In genomic region chr9:9214849-9215248, GRCm38 (mm10) we compare ENCODE assay signal across 26 mouse cellular contexts. TPM values are rescaled to one million over a fixed set of nuclear protein-coding genes. Genes with fewer than 3 reads are reported as not detected.
DNase-seq lines count a peak whose midpoint lies in the region; ATAC-seq and TF ChIP-seq lines count a peak whose summit lies in the region.
"Had no signal": no experiment of that assay in that cellular context is flagged by ENCODE, and none has a peak within 500 bp of the region (broad histone marks: within the 10 kb centered on the region; RNA-seq: fewer than 3 reads in every experiment).

No protein-coding gene starts in this region.

- DNase-seq in embryo, embryonic 11 days, result peak; percentile 8
- no peak for DNase-seq in embryo, embryonic 9.5 days (ENCODE audit: extremely low spot score)
- peak; percentile 75 for DNase-seq in liver, adult 2 months (ENCODE audit: extremely low read depth, low read depth, low spot score)
- no peak for DNase-seq in liver, embryonic 11.5 days (ENCODE audit: low spot score)
- peak; percentile 55 for DNase-seq in ovary, adult 18-20 months (ENCODE audit: low spot score)
- no peak for DNase-seq in ovary, postnatal 36 days (ENCODE audit: low spot score)
- DNase-seq: adrenal gland, postnatal 10 days; cerebellum, adult 11 months; cerebellum, adult 9-11 months; gastrocnemius, postnatal 36 days; heart, adult 18-20 months; heart, postnatal 36 days; kidney, adult 9 months; kidney, postnatal 10 days; layer of hippocampus, postnatal 36 days; lung, postnatal 36 days; thymus, adult 18-20 months; thymus, postnatal 25 days had no signal

- TF ChIP-seq POLR2A in liver, adult 2 months (IDR thresholded peaks at IDR 0.05; ENCODE audit: extremely low read depth, insufficient read depth, low read length), result no peak

- peak overlapping the region; percentile 83 for H3K27ac ChIP-seq in liver, adult 2 months (replicated peaks; ENCODE audit: insufficient read depth, low read depth, low read length)
- H3K27ac ChIP-seq in liver, embryonic 11.5 days (ENCODE audit: low read depth, low read length), result no peak overlapping the region
- H3K27ac ChIP-seq: limb, embryonic 10.5 days; limb, embryonic 15.5 days; midbrain, embryonic 13.5 days had no signal

- no peak for TF ChIP-seq CTCF in liver, adult 2 months (IDR thresholded peaks at IDR 0.05; ENCODE audit: low read depth, low read length)

- no peaks in the 10 kb centered on the region for H3K27me3 ChIP-seq in liver, adult 2 months (ENCODE audit: control insufficient read depth, insufficient read depth, low read length)
- H3K27me3 ChIP-seq in liver, embryonic 11.5 days (replicated peaks; ENCODE audit: control insufficient read depth, insufficient read depth, low read length), result no peaks in the 10 kb centered on the region
- H3K27me3 ChIP-seq: limb, embryonic 15.5 days; midbrain, embryonic 13.5 days had no signal

- peaks cover 47% of the 10 kb centered on the region for H3K79me2 ChIP-seq in liver, adult 2 months (ENCODE audit: control insufficient read depth, insufficient read depth, low read length)

- H3K36me3 ChIP-seq in liver, adult 2 months (ENCODE audit: control insufficient read depth, insufficient read depth, low read length), result peaks cover 3% of the 10 kb centered on the region
- no peaks in the 10 kb centered on the region for H3K36me3 ChIP-seq in liver, embryonic 11.5 days (ENCODE audit: control insufficient read depth, insufficient read depth, low read length)
- H3K36me3 ChIP-seq: G1E; limb, embryonic 10.5 days; limb, embryonic 15.5 days; midbrain, embryonic 13.5 days had no signal

- H3K9me3 ChIP-seq in liver, embryonic 11.5 days (ENCODE audit: control insufficient read depth, low read length), result no peaks in the 10 kb centered on the region
- H3K9me3 ChIP-seq: G1E; limb, embryonic 10.5 days; limb, embryonic 15.5 days; midbrain, embryonic 13.5 days had no signal

- H3K4me1 ChIP-seq in liver, adult 2 months (ENCODE audit: control insufficient read depth, insufficient read depth, low read length), result peaks cover 54% of the 10 kb centered on the region
- no peaks in the 10 kb centered on the region for H3K4me1 ChIP-seq in liver, embryonic 11.5 days (replicated peaks; ENCODE audit: control insufficient read depth, insufficient read depth, low read length)
- H3K4me1 ChIP-seq: midbrain, embryonic 13.5 days had no signal

- WGBS in liver, adult 2 months, result 45% methylated on average over 5 of the region's 5 CpGs
- WGBS in liver, embryonic 11.5 days, result 80% methylated on average over 5 of the region's 5 CpGs

- ATAC-seq in liver, embryonic 11.5 days (replicated peaks; ENCODE audit: low FRiP score), result no peak
- no peak for ATAC-seq in erythroid progenitor cell, adult 5-6 weeks (replicated peaks; ENCODE audit: low FRiP score, poor library complexity, severe bottlenecking)
- ATAC-seq: forebrain, embryonic 14.5 days; intestine, postnatal 0 days; midbrain, embryonic 13.5 days had no signal

- no peak overlapping the region for H3K4me3 ChIP-seq in liver, adult 2 months (ENCODE audit: insufficient read depth, low read depth, low read length)
- H3K4me3 ChIP-seq in liver, embryonic 11.5 days (ENCODE audit: low read depth, low read length), result no peak overlapping the region
- H3K4me3 ChIP-seq: limb, embryonic 10.5 days; limb, embryonic 15.5 days; midbrain, embryonic 13.5 days had no signal

- peak overlapping the region; percentile 19; the same call in 1 of the 2 replicates for H3K9ac ChIP-seq in liver, adult 2 months (ENCODE audit: low read depth, low read length)
- H3K9ac ChIP-seq in liver, embryonic 11.5 days (ENCODE audit: low read depth, low read length), result no peak overlapping the region
- H3K9ac ChIP-seq: limb, embryonic 15.5 days; midbrain, embryonic 13.5 days had no signal

- H3K4me2 ChIP-seq in liver, embryonic 11.5 days, result no peak overlapping the region
- H3K4me2 ChIP-seq: heart, embryonic 11.5 days; limb, embryonic 15.5 days; midbrain, embryonic 13.5 days had no signal

RNA-seq across cellular contexts. Expression of gene Arhgap42, which starts 24.1 kb away (rescaled TPM):
- 28.1 and 30.1 TPM in 2 replicates for total RNA-seq in liver, adult 2 months (2014; rRNA removed)
- 20.3 and 21.8 TPM in 2 replicates for polyA plus RNA-seq in liver, adult 2 months (2012; rRNA removed)
- 14.8 and 16.2 TPM in 2 replicates for polyA plus RNA-seq in liver, embryonic 11.5 days (2014; fragmentation: Nextera tagmentation; extraction: Ambion mirVana)
- total RNA-seq in erythroid progenitor cell, adult 5-6 weeks (2015; ENCODE audit: low replicate concordance), result not detected in 2 replicates
- total RNA-seq in erythroid progenitor cell, adult 5-6 weeks (2017; ENCODE audit: low replicate concordance), result 0.26 TPM in 1 of 2 replicates, not detected in the other
- polyA plus RNA-seq: G1E had no signal

Comparison
In these comparisons a context has a peak if more than half of its experiments do, and no peak if none do; other contexts are left out.
1. DNase-seq: peak in embryo, embryonic 11 days (single experiment), liver, adult 2 months (single experiment) and ovary, adult 18-20 months (single experiment); none in embryo, embryonic 9.5 days (single experiment), liver, embryonic 11.5 days (single experiment) and ovary, postnatal 36 days (single experiment).
2. RNA of gene Arhgap42, which starts 24.1 kb away (total RNA-seq): 28.1 to 30.1 TPM in liver, adult 2 months; 0.26 TPM in erythroid progenitor cell, adult 5-6 weeks; every median in the first group is over 10 times any median in the second.